In the genomic region with DNA sequence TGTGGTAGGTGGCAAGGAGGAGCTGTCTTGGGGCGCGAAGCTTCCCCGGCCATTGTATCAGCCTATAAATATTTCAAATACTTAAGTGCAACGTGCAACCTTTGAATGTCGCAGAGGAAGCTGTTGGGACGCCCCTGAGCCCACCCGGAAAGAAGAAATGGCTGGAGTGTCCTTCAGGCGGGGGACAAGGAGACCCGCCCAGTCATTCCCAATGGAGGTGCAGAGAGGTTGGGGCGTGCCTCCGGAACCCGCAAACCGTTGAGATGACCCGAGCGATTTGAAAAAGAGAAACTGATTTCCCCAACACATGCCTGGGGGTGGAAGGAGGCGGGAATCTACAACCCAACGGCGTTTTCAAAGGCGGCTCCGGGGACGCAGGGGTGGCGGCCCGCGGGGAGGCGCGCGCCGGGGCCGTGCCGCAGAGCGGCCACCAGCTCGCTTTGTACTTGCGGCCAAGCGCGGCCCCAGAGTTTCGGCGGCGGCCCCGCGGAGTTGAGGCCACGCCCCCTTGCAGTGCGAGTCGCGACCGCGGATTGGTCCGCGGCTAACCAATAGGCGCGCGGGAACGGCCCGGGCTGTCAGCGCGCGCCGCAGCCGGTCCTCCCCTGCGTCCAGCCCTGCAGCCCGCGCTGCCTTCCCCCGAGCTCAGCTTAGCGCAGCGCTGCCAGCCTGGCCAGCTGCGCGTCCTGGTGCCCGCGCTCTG, we compare ENCODE assay signal across 8 mouse cellular contexts.
DNase-seq lines count a peak whose midpoint lies in the region; ATAC-seq and TF ChIP-seq lines count a peak whose summit lies in the region.

No protein-coding gene starts in this region.

- H3K27me3 ChIP-seq in heart, embryonic 13.5 days (replicated peaks): peaks cover 49% of the 10 kb centered on the region
- no peaks in the 10 kb centered on the region for H3K27me3 ChIP-seq in kidney, postnatal 0 days (ENCODE audit: insufficient read depth, low read length)
- peaks cover 81% of the 10 kb centered on the region for H3K27me3 ChIP-seq in liver, embryonic 12.5 days (replicated peaks)
- no peaks in the 10 kb centered on the region for H3K27me3 ChIP-seq in splenic B cell, adult 2 months (ENCODE audit: control insufficient read depth, insufficient read depth, low read length, poor library complexity, severe bottlenecking)

- DNase-seq in CD4-positive helper T cell, adult 2 months (ENCODE audit: low read depth, low spot score): peak; percentile 90
- peak; percentile 97 for DNase-seq in kidney, postnatal 0 days (ENCODE audit: low spot score)
- DNase-seq in naive thymus-derived CD4-positive, alpha-beta T cell, adult 2 months (ENCODE audit: low read depth): peak; percentile 57
- peak; percentile 82 for DNase-seq in splenic B cell, adult 2 months (ENCODE audit: low read depth, low spot score)

- no peaks in the 10 kb centered on the region for H3K9me3 ChIP-seq in heart, embryonic 13.5 days
- H3K9me3 ChIP-seq in kidney, postnatal 0 days (replicated peaks; ENCODE audit: low read length): no peaks in the 10 kb centered on the region
- H3K9me3 ChIP-seq in liver, embryonic 12.5 days (replicated peaks): no peaks in the 10 kb centered on the region

- H3K4me1 ChIP-seq in brown adipose tissue, adult 24 weeks (ENCODE audit: control insufficient read depth, insufficient read depth, insufficient read length, low read length): peaks cover 5% of the 10 kb centered on the region; the same call in 1 of the 2 replicates
- H3K4me1 ChIP-seq in heart, embryonic 13.5 days: peaks cover 51% of the 10 kb centered on the region
- peaks cover 15% of the 10 kb centered on the region for H3K4me1 ChIP-seq in kidney, postnatal 0 days (replicated peaks; ENCODE audit: insufficient read depth, low read length)
- H3K4me1 ChIP-seq in liver, embryonic 12.5 days: peaks cover 21% of the 10 kb centered on the region

- no peak overlapping the region; the same call in 1 of the 2 replicates for H3K27ac ChIP-seq in brown adipose tissue, adult 24 weeks (replicated peaks; ENCODE audit: low read depth, low read length)
- peak overlapping the region; percentile 88 for H3K27ac ChIP-seq in heart, embryonic 13.5 days (replicated peaks)
- H3K27ac ChIP-seq in kidney, postnatal 0 days: peak overlapping the region; percentile 31; the same call in 1 of the 2 replicates
- H3K27ac ChIP-seq in liver, embryonic 12.5 days: no peak overlapping the region

- peak overlapping the region; percentile 92 for H3K4me2 ChIP-seq in heart, embryonic 13.5 days
- peak overlapping the region; percentile 96 for H3K4me2 ChIP-seq in kidney, postnatal 0 days (ENCODE audit: low read length)
- H3K4me2 ChIP-seq in liver, embryonic 12.5 days: peak overlapping the region; percentile 83

- ATAC-seq in erythroid progenitor cell, adult 5-6 weeks (replicated peaks; ENCODE audit: low FRiP score, poor library complexity, severe bottlenecking): peak; percentile 92
- ATAC-seq in heart, embryonic 13.5 days (ENCODE audit: extremely low read depth, insufficient number of reproducible peaks, low FRiP score, low TSS enrichment): peak; percentile 79
- ATAC-seq in kidney, postnatal 0 days (replicated peaks; ENCODE audit: low FRiP score, low read depth): peak; percentile 95
- ATAC-seq in liver, embryonic 12.5 days: peak; percentile 94

- TF ChIP-seq CTCF in kidney, postnatal 0 days (IDR thresholded peaks at IDR 0.05; ENCODE audit: low read depth): no peak

- H3K9ac ChIP-seq in heart, embryonic 13.5 days: peak overlapping the region; percentile 89
- H3K9ac ChIP-seq in kidney, postnatal 0 days (ENCODE audit: low read depth, low read length): peak overlapping the region; percentile 58
- peak overlapping the region; percentile 64 for H3K9ac ChIP-seq in liver, embryonic 12.5 days

- no peaks in the 10 kb centered on the region for H3K36me3 ChIP-seq in heart, embryonic 13.5 days
- no peaks in the 10 kb centered on the region for H3K36me3 ChIP-seq in kidney, postnatal 0 days (ENCODE audit: insufficient read depth, low read length)
- no peaks in the 10 kb centered on the region for H3K36me3 ChIP-seq in liver, embryonic 12.5 days
- no peaks in the 10 kb centered on the region for H3K36me3 ChIP-seq in splenic B cell, adult 2 months (ENCODE audit: control insufficient read depth, insufficient read depth, low read length, poor library complexity, severe bottlenecking)

- under 1% methylated on average over 68 of the region's 68 CpGs for WGBS in heart, embryonic 13.5 days
- WGBS in kidney, postnatal 0 days: under 1% methylated on average over 65 of the region's 68 CpGs
- under 1% methylated on average over 68 of the region's 68 CpGs for WGBS in liver, embryonic 12.5 days (ENCODE audit: insufficient replicate concordance)

- peak overlapping the region; percentile 78 for H3K4me3 ChIP-seq in brown adipose tissue, adult 24 weeks (ENCODE audit: insufficient read depth, low read depth, low read length)
- peak overlapping the region; percentile 74 for H3K4me3 ChIP-seq in heart, embryonic 13.5 days
- H3K4me3 ChIP-seq in kidney, postnatal 0 days (replicated peaks; ENCODE audit: low read depth, low read length): peak overlapping the region; percentile 38
- peak overlapping the region; percentile 57 for H3K4me3 ChIP-seq in liver, embryonic 12.5 days

Comparison
In these comparisons a context has a peak if more than half of its experiments do, and no peak if none do; other contexts are left out.
1. H3K27ac ChIP-seq: peak in heart, embryonic 13.5 days (single experiment) and kidney, postnatal 0 days (single experiment); none in brown adipose tissue, adult 24 weeks (single experiment) and liver, embryonic 12.5 days (single experiment).
2. Peak in every context shown above with its lines, with median percentiles within 50 percentile points of each other: DNase-seq, H3K4me3 ChIP-seq, ATAC-seq, H3K4me2 ChIP-seq and H3K9ac ChIP-seq.